Mouse (Mus musculus): ENCODE results near the gene Slc12a4. TPM values are rescaled to one million over a fixed set of nuclear protein-coding genes. Genes with fewer than 3 reads are reported as not detected.

Gene Slc12a4
- polyA plus RNA-seq, 1 experiment from 2014 or later: 11.4 TPM

DNA sequence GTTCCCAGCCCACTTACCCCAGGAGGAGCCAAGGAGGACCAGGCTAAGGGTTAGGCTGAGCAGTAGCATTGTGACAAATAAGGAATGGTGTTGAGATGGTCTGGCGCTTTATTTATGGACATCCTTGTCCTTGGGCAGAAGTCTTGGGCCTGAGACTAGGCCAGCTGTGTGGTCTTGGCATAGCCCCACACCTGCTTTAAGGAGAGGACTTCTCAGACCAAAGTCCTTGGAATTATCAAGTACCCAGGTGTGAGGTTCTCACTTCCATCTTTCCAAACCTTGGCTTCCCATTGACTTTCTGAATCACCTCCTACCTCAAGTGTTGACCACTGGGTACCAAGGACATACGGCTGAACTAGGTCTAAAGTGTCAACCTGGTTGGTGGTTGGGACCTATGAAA is 32.1 kb downstream of the Slc12a4 start, which contains the start of gene Ctrl:
Gene Ctrl (minus strand): TSS at position 101 of the 400 bp plus-strand sequence.
- WGBS: 100% methylated on average over 2 of the region's 2 CpGs
- H3K9me3 ChIP-seq (ENCODE audit: control insufficient read depth, low read length): no peaks in the 10 kb centered on the region
- DNase-seq (ENCODE audit: low spot score): peak; percentile 32
- no peaks in the 10 kb centered on the region for H3K36me3 ChIP-seq (ENCODE audit: control insufficient read depth, insufficient read depth, low read length)
- H3K4me2 ChIP-seq (ENCODE audit: low read depth, low read length, severe bottlenecking): no peak within 1 kb of the TSS
- H3K9ac ChIP-seq (ENCODE audit: low read length): no peak within 1 kb of the TSS
- H3K4me1 ChIP-seq (replicated peaks; ENCODE audit: control insufficient read depth, insufficient read depth, low read length): peaks cover 6% of the 10 kb centered on the region; the same call in 1 of the 2 replicates
- H3K27me3 ChIP-seq (ENCODE audit: control insufficient read depth, insufficient read depth, low read length): no peaks in the 10 kb centered on the region
- H3K4me3 ChIP-seq (ENCODE audit: low read depth, low read length): no peak within 1 kb of the TSS
- no peak for ATAC-seq (replicated peaks; ENCODE audit: low FRiP score)
- H3K27ac ChIP-seq (ENCODE audit: low read depth, low read length): no peak within 1 kb of the TSS

- no peak for DNase-seq (ENCODE audit: low spot score)
- 91% methylated on average over 11 of the region's 11 CpGs for WGBS
Measured at GRCm38 (mm10) chr8:105932525-105932924, 33.4 kb downstream of the Slc12a4 start.

DNA sequence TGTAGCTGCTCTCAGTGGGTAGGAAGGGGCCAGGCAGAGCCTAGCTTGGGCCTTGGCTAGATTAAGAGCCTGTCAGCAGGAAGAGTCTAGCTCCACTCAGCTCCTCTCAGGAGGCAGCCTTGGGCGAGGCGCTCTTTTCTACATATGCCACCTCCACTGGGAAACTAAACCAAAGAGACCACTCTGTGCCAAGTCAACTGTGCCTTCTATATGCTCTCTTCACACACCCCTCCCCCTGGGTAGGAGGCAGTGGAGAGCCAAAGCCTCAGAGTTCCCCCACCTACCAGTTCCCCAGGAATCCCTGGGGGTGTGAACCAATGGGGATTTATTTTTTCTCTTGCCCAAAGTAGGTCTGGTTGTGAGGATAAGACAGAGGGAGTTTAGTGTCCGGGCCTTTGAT is 34.6 kb downstream of the Slc12a4 start:
- Histone ChIP-seq H3K4me1 (replicated peaks; ENCODE audit: control insufficient read depth, insufficient read depth, low read length) (peaks cover 2% of the 10 kb centered on the region; the same call in 1 of the 2 replicates), H3K27me3 (ENCODE audit: control insufficient read depth, insufficient read depth, low read length) (no peaks in the 10 kb centered on the region), H3K9ac (ENCODE audit: low read length) (no peak overlapping the region), H3K36me3 (ENCODE audit: control insufficient read depth, insufficient read depth, low read length) (no peaks in the 10 kb centered on the region), H3K4me2 (ENCODE audit: low read depth, low read length, severe bottlenecking) (no peak overlapping the region), H3K4me3 (ENCODE audit: low read depth, low read length) (no peak overlapping the region), H3K27ac (ENCODE audit: low read depth, low read length) (no peak overlapping the region), H3K9me3 (ENCODE audit: control insufficient read depth, low read length) (no peaks in the 10 kb centered on the region)
- ATAC-seq (replicated peaks; ENCODE audit: low FRiP score): no peak
- WGBS: 91% methylated on average over 3 of the region's 3 CpGs
- DNase-seq (ENCODE audit: low spot score): no peak

More at GRCm38 (mm10) chr8:105932525-105932924, 33.4 kb downstream of the Slc12a4 start:
- H3K4me2 ChIP-seq (ENCODE audit: low read depth, low read length, severe bottlenecking): no peak overlapping the region
- ATAC-seq (replicated peaks; ENCODE audit: low FRiP score): no peak
- H3K27me3 ChIP-seq (ENCODE audit: control insufficient read depth, insufficient read depth, low read length): no peaks in the 10 kb centered on the region
- H3K27ac ChIP-seq (ENCODE audit: low read depth, low read length): no peak overlapping the region
- H3K4me3 ChIP-seq (ENCODE audit: low read depth, low read length): no peak overlapping the region
- H3K9ac ChIP-seq (ENCODE audit: low read length): no peak overlapping the region
- H3K36me3 ChIP-seq (ENCODE audit: control insufficient read depth, insufficient read depth, low read length): no peaks in the 10 kb centered on the region
- no peaks in the 10 kb centered on the region for H3K9me3 ChIP-seq (ENCODE audit: control insufficient read depth, low read length)
- H3K4me1 ChIP-seq (replicated peaks; ENCODE audit: control insufficient read depth, insufficient read depth, low read length): peaks cover 4% of the 10 kb centered on the region; the same call in 1 of the 2 replicates

DNA sequence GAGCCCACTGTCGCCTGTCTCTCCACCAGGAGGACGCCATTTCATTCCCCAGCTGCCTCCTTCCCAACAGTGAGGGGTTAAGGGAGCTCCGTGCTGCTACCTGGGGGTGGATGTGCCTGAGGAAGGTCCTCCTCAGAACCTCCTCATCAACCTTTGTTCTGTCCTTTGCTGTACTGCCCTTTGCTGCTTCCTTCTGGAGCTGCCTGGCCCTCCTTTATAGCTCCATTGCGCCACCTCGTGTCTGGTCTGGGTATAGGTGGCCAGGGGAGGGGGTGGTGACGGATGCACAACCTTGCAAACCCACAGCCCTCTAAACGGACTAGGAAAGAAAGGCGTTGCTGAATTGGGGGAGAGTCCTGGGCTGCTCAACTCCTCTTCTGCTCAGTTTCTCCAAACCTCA is 35.3 kb downstream of the Slc12a4 start:
- Histone ChIP-seq H3K9me3 (ENCODE audit: control insufficient read depth, low read length) (no peaks in the 10 kb centered on the region), H3K27ac (ENCODE audit: low read depth, low read length) (no peak overlapping the region), H3K27me3 (ENCODE audit: control insufficient read depth, insufficient read depth, low read length) (no peaks in the 10 kb centered on the region), H3K36me3 (ENCODE audit: control insufficient read depth, insufficient read depth, low read length) (no peaks in the 10 kb centered on the region), H3K4me1 (replicated peaks; ENCODE audit: control insufficient read depth, insufficient read depth, low read length) (no peaks in the 10 kb centered on the region), H3K4me2 (ENCODE audit: low read depth, low read length, severe bottlenecking) (no peak overlapping the region), H3K4me3 (ENCODE audit: low read depth, low read length) (no peak overlapping the region), H3K9ac (ENCODE audit: low read length) (peak overlapping the region; percentile 51)
- peak; percentile 90 for DNase-seq (ENCODE audit: low spot score)
- 18% methylated on average over 8 of the region's 8 CpGs for WGBS
- peak; percentile 71; the same call in 1 of the 2 replicates for ATAC-seq (replicated peaks; ENCODE audit: low FRiP score)

DNA sequence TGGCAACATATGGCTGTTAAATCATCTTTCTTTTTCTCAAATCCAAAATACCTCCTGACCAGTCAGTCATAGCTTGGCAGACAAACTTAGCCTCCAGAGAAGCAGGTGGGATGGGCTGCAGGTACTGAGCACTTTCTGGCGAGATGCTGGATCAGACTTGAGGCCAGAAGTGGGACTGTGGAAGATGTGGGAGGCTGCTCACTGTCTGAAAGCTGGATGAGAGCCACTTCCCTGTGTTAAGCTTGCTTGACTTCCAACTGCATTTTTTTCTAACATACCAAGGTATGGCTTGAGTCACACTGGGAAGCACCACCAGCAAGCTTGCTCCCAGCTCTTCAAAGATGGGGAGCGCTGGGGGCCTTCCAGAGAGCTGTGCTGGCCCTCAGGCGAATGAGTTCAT is 40.8 kb downstream of the Slc12a4 start:
- H3K9ac ChIP-seq (ENCODE audit: low read length): no peak overlapping the region
- 67% methylated on average over 3 of the region's 3 CpGs for WGBS

DNA sequence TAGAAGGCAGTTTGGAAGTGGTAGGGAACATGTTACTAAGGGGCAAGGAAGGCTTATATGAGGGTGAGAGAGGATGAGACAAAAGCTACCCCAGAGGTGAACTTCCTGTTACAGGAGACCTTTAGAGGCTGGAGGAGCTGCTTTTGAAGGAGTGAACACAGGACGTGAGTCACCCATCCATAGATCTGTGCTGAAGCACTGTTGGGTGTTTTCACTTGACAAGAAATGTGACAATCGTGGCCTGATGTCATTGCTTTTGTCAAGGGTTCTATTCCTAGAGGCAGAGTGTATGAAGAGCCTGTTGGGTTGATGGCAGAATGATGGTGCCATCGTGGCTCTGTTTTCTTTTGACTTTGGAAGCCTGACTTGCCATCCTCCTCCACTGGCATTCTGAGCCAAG is 46.5 kb downstream of the Slc12a4 start:
- DNase-seq (ENCODE audit: low spot score): no peak

More for the DNA sequence above, 40.8 kb downstream of the Slc12a4 start:
- Histone ChIP-seq H3K9me3 (ENCODE audit: control insufficient read depth, low read length) (no peaks in the 10 kb centered on the region), H3K4me3 (ENCODE audit: low read depth, low read length) (no peak overlapping the region), H3K36me3 (ENCODE audit: control insufficient read depth, insufficient read depth, low read length) (no peaks in the 10 kb centered on the region), H3K27ac (ENCODE audit: low read depth, low read length) (no peak overlapping the region), H3K27me3 (ENCODE audit: control insufficient read depth, insufficient read depth, low read length) (no peaks in the 10 kb centered on the region), H3K4me1 (replicated peaks; ENCODE audit: control insufficient read depth, insufficient read depth, low read length) (no peaks in the 10 kb centered on the region), H3K4me2 (ENCODE audit: low read depth, low read length, severe bottlenecking) (no peak overlapping the region)
- no peak for ATAC-seq (replicated peaks; ENCODE audit: low FRiP score)
- DNase-seq (ENCODE audit: low spot score): no peak

GRCm38 (mm10) chr8:105900941-105901616 is 64.8 kb downstream of the Slc12a4 start:
- ATAC-seq (replicated peaks; ENCODE audit: low FRiP score): no peak
- no peaks in the 10 kb centered on the region for H3K9me3 ChIP-seq (ENCODE audit: control insufficient read depth, low read length)
- no peaks in the 10 kb centered on the region for H3K36me3 ChIP-seq (ENCODE audit: control insufficient read depth, insufficient read depth, low read length)
- peaks cover 2% of the 10 kb centered on the region; the same call in 1 of the 2 replicates for H3K4me1 ChIP-seq (replicated peaks; ENCODE audit: control insufficient read depth, insufficient read depth, low read length)
- H3K4me3 ChIP-seq (ENCODE audit: low read depth, low read length): peak overlapping the region; percentile 90
- no peaks in the 10 kb centered on the region for H3K27me3 ChIP-seq (ENCODE audit: control insufficient read depth, insufficient read depth, low read length)
- 0 out of 2 replicates have a peak overlapping the region, but pooled peaks have one; percentile 57 for H3K27ac ChIP-seq (ENCODE audit: low read depth, low read length)
- WGBS: 39% methylated on average over 16 of the region's 16 CpGs
- H3K9ac ChIP-seq (ENCODE audit: low read length): peak overlapping the region; percentile 98
- no peak for DNase-seq (ENCODE audit: low spot score)
- H3K4me2 ChIP-seq (ENCODE audit: low read depth, low read length, severe bottlenecking): peak overlapping the region; percentile 86

More for the DNA sequence above, 46.5 kb downstream of the Slc12a4 start:
- no peak for ATAC-seq (replicated peaks; ENCODE audit: low FRiP score)
- no peak overlapping the region for H3K4me2 ChIP-seq (ENCODE audit: low read depth, low read length, severe bottlenecking)
- H3K9me3 ChIP-seq (ENCODE audit: control insufficient read depth, low read length): no peaks in the 10 kb centered on the region
- no peak overlapping the region for H3K4me3 ChIP-seq (ENCODE audit: low read depth, low read length)
- H3K36me3 ChIP-seq (ENCODE audit: control insufficient read depth, insufficient read depth, low read length): no peaks in the 10 kb centered on the region; the same call in 1 of the 2 replicates
- H3K27me3 ChIP-seq (ENCODE audit: control insufficient read depth, insufficient read depth, low read length): no peaks in the 10 kb centered on the region
- H3K9ac ChIP-seq (ENCODE audit: low read length): no peak overlapping the region
- 92% methylated on average over 3 of the region's 3 CpGs for WGBS
- no peaks in the 10 kb centered on the region for H3K4me1 ChIP-seq (replicated peaks; ENCODE audit: control insufficient read depth, insufficient read depth, low read length)
- H3K27ac ChIP-seq (ENCODE audit: low read depth, low read length): no peak overlapping the region

GRCm38 (mm10) chr8:105900180-105900940 is 65.5 kb downstream of the Slc12a4 start, which contains the start of gene Pskh1:
Gene Pskh1, plus strand, starts transcription at chr8:105900441.
- Histone ChIP-seq H3K9ac (ENCODE audit: low read length) (peak within 1 kb of the TSS; percentile 98), H3K9me3 (ENCODE audit: control insufficient read depth, low read length) (no peaks in the 10 kb centered on the region), H3K4me2 (ENCODE audit: low read depth, low read length, severe bottlenecking) (peak within 1 kb of the TSS; percentile 86), H3K4me1 (replicated peaks; ENCODE audit: control insufficient read depth, insufficient read depth, low read length) (peaks cover 2% of the 10 kb centered on the region; the same call in 1 of the 2 replicates), H3K4me3 (ENCODE audit: low read depth, low read length) (peak within 1 kb of the TSS; percentile 90), H3K36me3 (ENCODE audit: control insufficient read depth, insufficient read depth, low read length) (no peaks in the 10 kb centered on the region), H3K27ac (ENCODE audit: low read depth, low read length) (peak within 1 kb of the TSS; percentile 57), H3K27me3 (ENCODE audit: control insufficient read depth, insufficient read depth, low read length) (no peaks in the 10 kb centered on the region)
- DNase-seq (ENCODE audit: low spot score) (peak; percentile 96), ATAC-seq (replicated peaks; ENCODE audit: low FRiP score) (peak; percentile 94)
- under 1% methylated on average over 68 of the region's 68 CpGs for WGBS
